Mouse (Mus musculus): ENCODE measurements around the gene Usmg5. TPM values are rescaled to one million over a fixed set of nuclear protein-coding genes. Genes with fewer than 3 reads are reported as not detected.

The Usmg5 gene
- polyA plus RNA-seq, 1 experiment from 2014 or later, result 1,638 TPM

- H3K27me3 ChIP-seq (ENCODE audit: control insufficient read depth, insufficient read depth, low read length), result no peaks in the 10 kb centered on the region; the same call in 1 of the 2 replicates
- peak; percentile 93 for ATAC-seq (ENCODE audit: low read depth)
- H3K4me2 ChIP-seq (ENCODE audit: low read depth, low read length), result peak overlapping the region; percentile 54
- peaks cover 16% of the 10 kb centered on the region; the same call in 1 of the 2 replicates for H3K36me3 ChIP-seq (ENCODE audit: control insufficient read depth, insufficient read depth, low read length)
- WGBS, result under 1% methylated on average over 55 of the region's 72 CpGs
- peak overlapping the region; percentile 98 for H3K4me3 ChIP-seq (ENCODE audit: low read depth, low read length)
- peaks cover 3% of the 10 kb centered on the region; the same call in 1 of the 2 replicates for H3K4me1 ChIP-seq (ENCODE audit: control insufficient read depth, insufficient read depth, low read length)
- peak overlapping the region; percentile 84 for H3K27ac ChIP-seq (ENCODE audit: low read depth, low read length)
- no peaks in the 10 kb centered on the region for H3K9me3 ChIP-seq (ENCODE audit: control insufficient read depth, low read length)
- H3K9ac ChIP-seq (replicated peaks; ENCODE audit: low read depth, low read length), result peak overlapping the region; percentile 80
Measured at GRCm38 (mm10) chr19:47067924-47068611, 22.4 kb downstream of the Usmg5 start.

DNA sequence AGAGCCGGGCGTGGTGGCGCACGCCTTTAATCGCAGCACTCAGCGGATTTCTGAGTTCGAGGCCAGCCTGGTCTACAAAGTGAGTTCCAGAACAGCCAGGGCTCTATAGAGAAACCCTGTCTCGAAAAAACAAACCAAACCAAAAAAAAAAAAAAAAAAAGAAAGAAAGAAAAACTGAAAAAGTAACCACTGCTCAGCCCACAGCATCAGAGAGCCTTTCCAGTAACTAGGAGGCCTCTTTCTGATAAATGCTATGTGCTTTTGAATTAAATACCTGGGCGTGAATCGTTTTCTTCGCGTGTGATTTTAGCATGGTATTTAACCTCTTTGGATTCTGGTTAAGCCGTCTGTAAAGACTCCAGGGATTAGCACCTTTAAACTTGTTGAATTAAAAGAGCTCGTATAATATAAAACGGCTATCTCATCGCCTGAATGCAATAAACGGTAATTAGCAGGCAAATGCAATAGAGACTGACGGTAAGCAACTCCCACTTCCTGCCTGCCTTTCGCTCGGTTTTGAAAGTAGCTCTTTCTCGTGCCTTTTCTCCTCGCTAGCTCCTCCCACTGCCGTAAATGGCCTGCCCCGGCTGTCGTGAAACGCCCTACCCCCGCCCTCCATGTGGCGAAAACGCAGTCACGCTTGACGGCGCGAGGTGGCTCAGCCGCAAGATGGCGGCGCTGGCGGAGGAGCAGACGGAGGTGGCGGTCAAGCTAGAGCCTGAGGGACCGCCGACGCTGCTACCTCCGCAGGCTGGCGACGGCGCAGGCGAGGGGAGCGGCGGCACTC is 23.2 kb downstream of the Usmg5 start, which contains the start of gene Taf5:
Gene Taf5, plus strand, starts transcription at position 651 of the 787 bp plus-strand sequence.
- peak within 1 kb of the TSS; percentile 54 for H3K4me2 ChIP-seq (ENCODE audit: low read depth, low read length)
- peak within 1 kb of the TSS; percentile 80 for H3K9ac ChIP-seq (replicated peaks; ENCODE audit: low read depth, low read length)
- WGBS, result 12% methylated on average over 46 of the region's 49 CpGs
- H3K4me3 ChIP-seq (ENCODE audit: low read depth, low read length), result peak within 1 kb of the TSS; percentile 98
- peak; percentile 74 for ATAC-seq (ENCODE audit: low read depth)
- H3K4me1 ChIP-seq (ENCODE audit: control insufficient read depth, insufficient read depth, low read length), result peaks cover 3% of the 10 kb centered on the region; the same call in 1 of the 2 replicates
- H3K36me3 ChIP-seq (ENCODE audit: control insufficient read depth, insufficient read depth, low read length), result peaks cover 12% of the 10 kb centered on the region; the same call in 1 of the 2 replicates
- H3K27ac ChIP-seq (ENCODE audit: low read depth, low read length), result peak within 1 kb of the TSS; percentile 84
- no peaks in the 10 kb centered on the region; the same call in 1 of the 2 replicates for H3K27me3 ChIP-seq (ENCODE audit: control insufficient read depth, insufficient read depth, low read length)
- H3K9me3 ChIP-seq (ENCODE audit: control insufficient read depth, low read length), result no peaks in the 10 kb centered on the region

GRCm38 (mm10) chr19:47065860-47066259 is 24.6 kb downstream of the Usmg5 start:
- H3K36me3 ChIP-seq (ENCODE audit: control insufficient read depth, insufficient read depth, low read length), result peaks cover 4% of the 10 kb centered on the region; the same call in 1 of the 2 replicates
- no peak overlapping the region for H3K27ac ChIP-seq (ENCODE audit: low read depth, low read length)
- H3K27me3 ChIP-seq (ENCODE audit: control insufficient read depth, insufficient read depth, low read length), result no peaks in the 10 kb centered on the region; the same call in 1 of the 2 replicates
- H3K4me3 ChIP-seq (ENCODE audit: low read depth, low read length), result no peak overlapping the region
- H3K4me2 ChIP-seq (ENCODE audit: low read depth, low read length), result no peak overlapping the region
- no peak overlapping the region for H3K9ac ChIP-seq (replicated peaks; ENCODE audit: low read depth, low read length)
- ATAC-seq (ENCODE audit: low read depth), result no peak
- 88% methylated on average over 3 of the region's 3 CpGs for WGBS
- H3K9me3 ChIP-seq (ENCODE audit: control insufficient read depth, low read length), result no peaks in the 10 kb centered on the region
- peaks cover 3% of the 10 kb centered on the region; the same call in 1 of the 2 replicates for H3K4me1 ChIP-seq (ENCODE audit: control insufficient read depth, insufficient read depth, low read length)

DNA sequence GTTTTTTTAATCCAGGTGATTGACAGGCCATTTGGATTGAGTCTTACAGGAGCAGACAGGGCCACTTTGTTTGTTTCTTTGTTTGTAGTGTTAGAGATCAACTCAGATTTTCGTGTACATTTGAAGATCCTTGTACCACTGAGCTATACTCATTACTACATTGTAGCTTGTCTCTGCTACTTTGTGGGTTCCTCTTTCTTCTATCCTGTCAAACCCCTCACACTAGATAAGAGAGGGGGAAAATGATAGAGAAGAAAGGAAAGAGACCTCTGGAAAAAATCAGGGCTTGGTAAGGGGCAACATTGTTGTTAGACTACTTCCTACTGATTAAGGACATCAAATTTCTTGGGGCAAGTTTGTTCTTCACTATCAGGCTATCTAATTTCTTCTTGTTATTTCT is 32.8 kb downstream of the Usmg5 start:
- H3K27me3 ChIP-seq (ENCODE audit: control insufficient read depth, insufficient read depth, low read length), result no peaks in the 10 kb centered on the region
- H3K9ac ChIP-seq (replicated peaks; ENCODE audit: low read depth, low read length), result no peak overlapping the region
- no peak for ATAC-seq (ENCODE audit: low read depth)

GRCm38 (mm10) chr19:47053471-47053870 is 37.0 kb downstream of the Usmg5 start:
- ATAC-seq (ENCODE audit: low read depth), result no peak
- Histone ChIP-seq H3K9me3 (ENCODE audit: control insufficient read depth, low read length) (no peaks in the 10 kb centered on the region), H3K27ac (ENCODE audit: low read depth, low read length) (no peak overlapping the region), H3K4me1 (ENCODE audit: control insufficient read depth, insufficient read depth, low read length) (peaks cover 12% of the 10 kb centered on the region), H3K4me3 (ENCODE audit: low read depth, low read length) (no peak overlapping the region), H3K4me2 (ENCODE audit: low read depth, low read length) (no peak overlapping the region), H3K36me3 (ENCODE audit: control insufficient read depth, insufficient read depth, low read length) (no peaks in the 10 kb centered on the region), H3K27me3 (ENCODE audit: control insufficient read depth, insufficient read depth, low read length) (no peaks in the 10 kb centered on the region), H3K9ac (replicated peaks; ENCODE audit: low read depth, low read length) (no peak overlapping the region)
- 83% methylated on average over 4 of the region's 4 CpGs for WGBS

More for the DNA sequence above, 32.8 kb downstream of the Usmg5 start:
- Histone ChIP-seq H3K4me3 (ENCODE audit: low read depth, low read length) (no peak overlapping the region), H3K4me1 (ENCODE audit: control insufficient read depth, insufficient read depth, low read length) (no peaks in the 10 kb centered on the region), H3K4me2 (ENCODE audit: low read depth, low read length) (no peak overlapping the region), H3K36me3 (ENCODE audit: control insufficient read depth, insufficient read depth, low read length) (no peaks in the 10 kb centered on the region), H3K9me3 (ENCODE audit: control insufficient read depth, low read length) (no peaks in the 10 kb centered on the region), H3K27ac (ENCODE audit: low read depth, low read length) (no peak overlapping the region)
- 84% methylated on average over 1 of the region's 1 CpGs for WGBS

GRCm38 (mm10) chr19:47052927-47053326 is 37.5 kb downstream of the Usmg5 start:
- H3K4me2 ChIP-seq (ENCODE audit: low read depth, low read length), result no peak overlapping the region
- no peak overlapping the region for H3K27ac ChIP-seq (ENCODE audit: low read depth, low read length)
- no peak overlapping the region for H3K9ac ChIP-seq (replicated peaks; ENCODE audit: low read depth, low read length)
- 89% methylated on average over 4 of the region's 4 CpGs for WGBS
- ATAC-seq (ENCODE audit: low read depth), result no peak
- H3K4me3 ChIP-seq (ENCODE audit: low read depth, low read length), result no peak overlapping the region
- H3K27me3 ChIP-seq (ENCODE audit: control insufficient read depth, insufficient read depth, low read length), result no peaks in the 10 kb centered on the region
- no peaks in the 10 kb centered on the region for H3K9me3 ChIP-seq (ENCODE audit: control insufficient read depth, low read length)
- H3K4me1 ChIP-seq (ENCODE audit: control insufficient read depth, insufficient read depth, low read length), result peaks cover 12% of the 10 kb centered on the region
- H3K36me3 ChIP-seq (ENCODE audit: control insufficient read depth, insufficient read depth, low read length), result no peaks in the 10 kb centered on the region

DNA sequence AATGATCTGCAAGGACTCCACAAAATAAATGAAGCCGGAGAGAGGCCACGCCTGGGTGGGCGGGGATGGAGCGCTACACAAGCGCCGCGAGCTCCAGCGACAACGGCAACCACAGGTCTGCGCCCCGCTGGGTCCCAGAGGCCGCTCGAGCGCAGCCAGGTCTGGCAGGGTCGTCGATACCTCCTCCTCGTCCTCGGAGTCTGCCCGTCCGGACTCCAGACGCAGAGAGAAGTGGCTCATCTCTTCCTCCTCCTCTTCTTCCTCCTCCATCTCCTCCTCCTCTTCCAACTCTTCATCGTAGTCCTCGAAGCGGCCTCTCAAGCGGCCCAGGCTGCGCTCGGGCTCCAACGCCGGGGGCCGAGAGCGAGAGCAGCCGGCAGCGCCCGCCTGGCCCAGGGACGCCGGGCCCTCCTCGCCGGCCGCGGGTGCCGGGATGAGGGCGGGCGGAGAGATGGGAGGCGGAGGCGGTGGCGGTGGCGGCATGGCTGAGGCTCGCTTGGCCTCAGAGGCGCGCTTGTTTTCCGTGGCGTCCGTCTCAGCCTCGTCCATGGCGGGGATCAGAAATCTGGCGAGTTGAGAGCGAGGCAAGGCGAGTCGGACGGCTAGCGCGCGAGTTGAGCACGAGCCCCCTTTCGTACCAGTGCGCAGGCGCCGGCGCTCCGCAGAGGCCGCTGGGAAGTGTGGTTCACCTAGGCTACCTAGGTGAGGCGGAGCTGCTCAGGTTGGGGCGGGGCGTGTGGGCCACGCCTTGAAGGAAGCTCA is 40.0 kb downstream of the Usmg5 start, which contains the start of gene Pcgf6:
Gene Pcgf6, minus strand, starts transcription at position 636 of the 762 bp plus-strand sequence.
- Histone ChIP-seq H3K4me1 (ENCODE audit: control insufficient read depth, insufficient read depth, low read length) (peaks cover 12% of the 10 kb centered on the region), H3K4me2 (ENCODE audit: low read depth, low read length) (peak within 1 kb of the TSS; percentile 61), H3K9ac (replicated peaks; ENCODE audit: low read depth, low read length) (peak within 1 kb of the TSS; percentile 90), H3K4me3 (ENCODE audit: low read depth, low read length) (peak within 1 kb of the TSS; percentile 96), H3K36me3 (ENCODE audit: control insufficient read depth, insufficient read depth, low read length) (no peaks in the 10 kb centered on the region; the same call in 1 of the 2 replicates), H3K27me3 (ENCODE audit: control insufficient read depth, insufficient read depth, low read length) (no peaks in the 10 kb centered on the region), H3K9me3 (ENCODE audit: control insufficient read depth, low read length) (no peaks in the 10 kb centered on the region), H3K27ac (ENCODE audit: low read depth, low read length) (peak within 1 kb of the TSS; percentile 92)
- WGBS, result under 1% methylated on average over 72 of the region's 75 CpGs
- peak; percentile 93 for ATAC-seq (ENCODE audit: low read depth)

GRCm38 (mm10) chr19:47049840-47050239 is 40.6 kb downstream of the Usmg5 start:
- peak overlapping the region; percentile 90 for H3K9ac ChIP-seq (replicated peaks; ENCODE audit: low read depth, low read length)
- peak; percentile 58; the same call in 1 of the 2 replicates for ATAC-seq (ENCODE audit: low read depth)

More at GRCm38 (mm10) chr19:47049840-47050239, 40.6 kb downstream of the Usmg5 start:
- H3K36me3 ChIP-seq (ENCODE audit: control insufficient read depth, insufficient read depth, low read length), result no peaks in the 10 kb centered on the region; the same call in 1 of the 2 replicates
- H3K9me3 ChIP-seq (ENCODE audit: control insufficient read depth, low read length), result no peaks in the 10 kb centered on the region
- 7% methylated on average over 7 of the region's 7 CpGs for WGBS
- peak overlapping the region; percentile 61 for H3K4me2 ChIP-seq (ENCODE audit: low read depth, low read length)
- no peaks in the 10 kb centered on the region for H3K27me3 ChIP-seq (ENCODE audit: control insufficient read depth, insufficient read depth, low read length)
- peak overlapping the region; percentile 92 for H3K27ac ChIP-seq (ENCODE audit: low read depth, low read length)
- H3K4me1 ChIP-seq (ENCODE audit: control insufficient read depth, insufficient read depth, low read length), result peaks cover 12% of the 10 kb centered on the region
- H3K4me3 ChIP-seq (ENCODE audit: low read depth, low read length), result peak overlapping the region; percentile 96

All from neural tube, embryonic 14.5 days (tissue).